In the genomic region with DNA sequence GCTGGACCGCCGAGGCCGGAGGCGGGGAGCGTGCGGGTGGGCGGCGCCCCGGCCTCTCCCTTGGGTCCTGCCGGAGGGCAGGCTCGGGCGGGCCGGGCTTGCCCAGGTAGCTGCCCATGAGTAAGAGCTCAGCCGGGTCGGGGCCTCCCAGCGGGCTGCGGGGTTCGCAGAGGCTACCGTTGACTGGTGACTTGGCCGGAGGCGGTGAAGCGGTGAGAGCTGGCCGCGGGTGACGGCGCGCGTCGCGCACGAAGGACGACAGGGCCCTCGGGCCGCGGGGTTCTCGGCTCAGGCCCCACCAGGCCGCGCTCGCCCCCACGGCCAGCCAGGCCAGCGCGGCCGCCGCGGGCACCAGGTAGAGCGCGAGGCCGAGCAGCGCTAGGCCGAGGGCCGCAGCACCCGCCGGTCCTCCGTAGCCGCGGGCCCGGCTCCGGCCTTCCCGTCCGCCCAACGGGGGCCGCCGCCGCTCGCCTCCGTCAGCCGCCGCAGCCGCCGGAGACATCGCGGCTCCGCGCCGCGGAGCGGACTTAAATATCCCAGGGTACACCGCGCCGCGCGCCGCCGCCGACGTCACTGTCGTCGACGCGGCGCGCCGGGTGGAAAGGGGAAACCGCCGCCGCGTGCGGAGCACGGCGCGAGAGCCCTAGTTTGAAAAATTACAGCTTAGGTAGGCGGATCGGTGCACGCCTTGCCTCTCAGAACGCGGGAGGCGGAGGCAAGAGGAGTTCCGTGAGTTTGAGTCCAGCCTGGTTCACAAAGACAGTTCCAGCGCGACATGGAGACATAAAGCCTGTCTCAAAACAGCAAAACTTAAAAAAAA, we compare ENCODE assay signal across 8 mouse cellular contexts. TPM values are rescaled to one million over a fixed set of nuclear protein-coding genes. Genes with fewer than 3 reads are reported as not detected.
A peak's percentile ranks its signal among the peaks of the same experiment; 100 is the strongest.
DNase-seq lines count a peak whose midpoint lies in the region; ATAC-seq lines count a peak whose summit lies in the region.

Gene Pom121, minus strand, starts transcription at position 543 of the 820 bp plus-strand sequence.

- no peaks in the 10 kb centered on the region for H3K27me3 ChIP-seq in hindbrain, embryonic 11.5 days (ENCODE audit: control insufficient read depth, insufficient read depth, low read length)

- under 1% methylated on average over 109 of the region's 110 CpGs for WGBS in hindbrain, embryonic 11.5 days

- peaks cover 3% of the 10 kb centered on the region; the same call in 1 of the 2 replicates for H3K4me1 ChIP-seq in hindbrain, embryonic 11.5 days (replicated peaks; ENCODE audit: control insufficient read depth, insufficient read depth, low read length)

- peaks cover 8% of the 10 kb centered on the region; the same call in 1 of the 2 replicates for H3K36me3 ChIP-seq in hindbrain, embryonic 11.5 days (ENCODE audit: control insufficient read depth, insufficient read depth, low read length)

- H3K9me3 ChIP-seq in hindbrain, embryonic 11.5 days (ENCODE audit: control insufficient read depth, low read length): no peaks in the 10 kb centered on the region

- H3K27ac ChIP-seq in hindbrain, embryonic 11.5 days (ENCODE audit: low read depth, low read length): peak within 1 kb of the TSS; percentile 86

- H3K9ac ChIP-seq in hindbrain, embryonic 11.5 days (ENCODE audit: low read depth, low read length): peak within 1 kb of the TSS; percentile 97

- peak; percentile 97 for DNase-seq in MN1 (ENCODE audit: low spot score)
- peak; percentile 74 for DNase-seq in cerebellum, adult 8-10 months
- DNase-seq in hindbrain, embryonic 11.5 days (ENCODE audit: low spot score): peak; percentile 94
- peak; percentile 66 to 73 for DNase-seq in layer of hippocampus, postnatal 25 days (ENCODE audit: extremely low spot score in 1 of 2, low spot score in 1 of 2)
- peak; percentile 79 for DNase-seq in lung, postnatal 25 days (ENCODE audit: low spot score)
- peak; percentile 91 for DNase-seq in retina, embryonic 14.5 days (ENCODE audit: low spot score)
- DNase-seq in thymus, postnatal 4 days: peak; percentile 91

- H3K4me3 ChIP-seq in hindbrain, embryonic 11.5 days (ENCODE audit: low read depth, low read length): peak within 1 kb of the TSS; percentile 96

- H3K4me2 ChIP-seq in hindbrain, embryonic 11.5 days (replicated peaks; ENCODE audit: low read depth, low read length): peak within 1 kb of the TSS; percentile 75

- peak; percentile 95 for ATAC-seq in frontal cortex, adult (ENCODE audit: low TSS enrichment)
- ATAC-seq in hindbrain, embryonic 11.5 days (ENCODE audit: low FRiP score): peak; percentile 89

RNA-seq across cellular contexts. Expression of gene Pom121, which starts in this region (rescaled TPM):
- polyA plus RNA-seq in hindbrain, embryonic 11.5 days (2014; fragmentation: Nextera tagmentation; extraction: Ambion mirVana): 14.5 and 19.9 TPM in 2 replicates
- total RNA-seq in layer of hippocampus, postnatal 25 days (2021): 10 to 100 TPM; 48.9 to 51.7 TPM

Comparison
In these comparisons a context has a peak if more than half of its experiments do, and no peak if none do; other contexts are left out.
1. Peak in every context shown above with its lines: DNase-seq, ATAC-seq, H3K4me3 ChIP-seq and H3K27ac ChIP-seq.